Mouse (Mus musculus) forebrain, postnatal 0 days (tissue): ENCODE measurements around the gene Sox13. TPM values are rescaled to one million over a fixed set of nuclear protein-coding genes. Genes with fewer than 3 reads are reported as not detected.

Experiments
- ATAC-seq: fragments of 200-750 bp; cut with Nextera tagmentation; 2 replicates; pipeline ENCODE4 v1.8.0; 2017; ENCODE audit warnings: mild to moderate bottlenecking, moderate library complexity
- DNase-seq: peaks from one replicate; pipeline ENCODE4 v3.0.0-alpha.2; 2015
- H3K27ac ChIP-seq: fragments of 300-500 bp; sonication (generic); 2 replicates; pipeline ENCODE4 v1.5.1; 2014; ENCODE audit warnings: low read depth, mild to moderate bottlenecking, antibody characterized with exemption, low read length, moderate library complexity, mixed read lengths
- H3K27me3 ChIP-seq: fragments of 300-500 bp; sonication (generic); 2 replicates; pipeline ENCODE4 v1.6.1; 2014; ENCODE audit warnings: mild to moderate bottlenecking, low read length, mixed read lengths; ENCODE audit not compliant: insufficient read depth
- H3K36me3 ChIP-seq: fragments of 300-500 bp; sonication (generic); 2 replicates; pipeline ENCODE4 v1.6.1; 2014; ENCODE audit warnings: mild to moderate bottlenecking, moderate library complexity; ENCODE audit not compliant: insufficient read depth
- H3K4me1 ChIP-seq: fragments of 300-500 bp; sonication (generic); 2 replicates; pipeline ENCODE4 v1.6.1; 2014; ENCODE audit warnings: antibody characterized with exemption; ENCODE audit not compliant: insufficient read depth
- H3K4me2 ChIP-seq: fragments of 300-500 bp; sonication (generic); 2 replicates; pipeline ENCODE4 v1.6.1; 2014; ENCODE audit warnings: low read depth, mild to moderate bottlenecking, moderate library complexity
- H3K4me3 ChIP-seq: fragments of 300-500 bp; sonication (generic); 2 replicates; pipeline ENCODE4 v1.5.1; 2014; ENCODE audit warnings: low read depth, low read length, mixed read lengths
- H3K9ac ChIP-seq: fragments of 300-500 bp; sonication (generic); 2 replicates; pipeline ENCODE4 v1.6.1; 2014; ENCODE audit warnings: mild to moderate bottlenecking
- H3K9me3 ChIP-seq: fragments of 300-500 bp; sonication (generic); 2 replicates; pipeline ENCODE4 v1.6.1; 2016; ENCODE audit warnings: low read length
- CTCF ChIP-seq: sonication (generic); IDR thresholded peaks from 2 replicates; pipeline ENCODE4 v1.5.1; 2016; ENCODE audit warnings: antibody characterized with exemption, control low read depth, low read depth
- WGBS: fragments of 180-500 bp; shearing (Covaris S2); extraction: QIAGEN DNeasy Blood & Tissue Kit; methylation state at CpG from one replicate; pipeline ENCODE4 v1.1.7; 2014; 5-methylcytosine and 5-hydroxymethylcytosine counted together
- polyA plus RNA-seq: library from polyadenylated mRNA; unstranded; fragments of >200 nt; fragmentation: Nextera tagmentation; extraction: Ambion mirVana; gene quantifications from 2 replicates; pipeline ENCODE4 v1.2.1, GENCODE M21; 2015
- total RNA-seq: library from RNA; depleted of rRNA; stranded (reverse); fragments of >200 nt; gene quantifications from 2 replicates; pipeline ENCODE4 v1.2.3, GENCODE M21; 2014

The Sox13 gene
- total and polyA plus RNA-seq, 2 experiments from 2014 or later = 3.0 to 9.7 TPM

GRCm38 (mm10) chr1:133463138-133463537, 39.0 kb upstream of the Sox13 start:
- no peak for DNase-seq
- Histone ChIP-seq H3K27ac (no peak overlapping the region), H3K4me3 (no peak overlapping the region), H3K4me2 (no peak overlapping the region), H3K27me3 (no peaks in the 10 kb centered on the region), H3K9me3 (no peaks in the 10 kb centered on the region), H3K9ac (no peak overlapping the region), H3K36me3 (no peaks in the 10 kb centered on the region), H3K4me1 (no peaks in the 10 kb centered on the region)
- TF ChIP-seq CTCF = no peak
- no peak for ATAC-seq
- WGBS = 86% methylated on average over 5 of the region's 5 CpGs

GRCm38 (mm10) chr1:133460996-133461395, 36.8 kb upstream of the Sox13 start:
- H3K27ac ChIP-seq = no peak overlapping the region
- H3K4me3 ChIP-seq = no peak overlapping the region
- no peaks in the 10 kb centered on the region for H3K36me3 ChIP-seq
- H3K27me3 ChIP-seq = no peaks in the 10 kb centered on the region
- no peak for TF ChIP-seq CTCF
- no peak overlapping the region for H3K4me2 ChIP-seq
- ATAC-seq (no peak), DNase-seq (no peak)
- H3K4me1 ChIP-seq = no peaks in the 10 kb centered on the region
- no peaks in the 10 kb centered on the region for H3K9me3 ChIP-seq
- no peak overlapping the region for H3K9ac ChIP-seq

GRCm38 (mm10) chr1:133456097-133456496, 31.9 kb upstream of the Sox13 start:
- WGBS = 63% methylated on average over 2 of the region's 2 CpGs
- H3K9ac ChIP-seq = no peak overlapping the region

GRCm38 (mm10) chr1:133452564-133453165, 28.5 kb upstream of the Sox13 start:
- Histone ChIP-seq H3K4me1 (no peaks in the 10 kb centered on the region), H3K27me3 (no peaks in the 10 kb centered on the region), H3K36me3 (no peaks in the 10 kb centered on the region), H3K4me2 (no peak overlapping the region), H3K27ac (no peak overlapping the region), H3K9ac (no peak overlapping the region), H3K4me3 (no peak overlapping the region), H3K9me3 (no peaks in the 10 kb centered on the region)
- WGBS = 55% methylated on average over 10 of the region's 10 CpGs
- DNase-seq (no peak), ATAC-seq (no peak)
- no peak for TF ChIP-seq CTCF

More at GRCm38 (mm10) chr1:133456097-133456496, 31.9 kb upstream of the Sox13 start:
- Histone ChIP-seq H3K27ac (no peak overlapping the region), H3K9me3 (no peaks in the 10 kb centered on the region), H3K4me3 (no peak overlapping the region), H3K4me2 (no peak overlapping the region), H3K36me3 (no peaks in the 10 kb centered on the region), H3K27me3 (no peaks in the 10 kb centered on the region), H3K4me1 (no peaks in the 10 kb centered on the region)
- TF ChIP-seq CTCF = no peak
- no peak for ATAC-seq
- DNase-seq = no peak

GRCm38 (mm10) chr1:133451869-133452563, 27.8 kb upstream of the Sox13 start:
- Histone ChIP-seq H3K4me2 (no peak overlapping the region), H3K27me3 (no peaks in the 10 kb centered on the region), H3K27ac (no peak overlapping the region), H3K9ac (no peak overlapping the region), H3K36me3 (no peaks in the 10 kb centered on the region), H3K9me3 (no peaks in the 10 kb centered on the region), H3K4me1 (no peaks in the 10 kb centered on the region), H3K4me3 (no peak overlapping the region)
- DNase-seq (no peak), ATAC-seq (no peak)
- WGBS = 64% methylated on average over 13 of the region's 13 CpGs
- no peak for TF ChIP-seq CTCF

GRCm38 (mm10) chr1:133451025-133451424, 26.8 kb upstream of the Sox13 start:
- H3K9ac ChIP-seq = no peak overlapping the region
- no peaks in the 10 kb centered on the region for H3K9me3 ChIP-seq
- DNase-seq (no peak), ATAC-seq (no peak)
- H3K27ac ChIP-seq = no peak overlapping the region
- 70% methylated on average over 11 of the region's 11 CpGs for WGBS
- no peak for TF ChIP-seq CTCF
- H3K4me3 ChIP-seq = no peak overlapping the region
- no peaks in the 10 kb centered on the region for H3K36me3 ChIP-seq
- H3K4me1 ChIP-seq = no peaks in the 10 kb centered on the region
- no peaks in the 10 kb centered on the region for H3K27me3 ChIP-seq
- H3K4me2 ChIP-seq = no peak overlapping the region

- no peak overlapping the region for H3K9ac ChIP-seq
- H3K4me3 ChIP-seq = no peak overlapping the region
- TF ChIP-seq CTCF = no peak
- H3K4me1 ChIP-seq = no peaks in the 10 kb centered on the region
- no peaks in the 10 kb centered on the region for H3K36me3 ChIP-seq
- ATAC-seq (no peak), DNase-seq (no peak)
- no peak overlapping the region for H3K27ac ChIP-seq
- WGBS = 25% methylated on average over 14 of the region's 14 CpGs
- no peaks in the 10 kb centered on the region for H3K9me3 ChIP-seq
- H3K27me3 ChIP-seq = no peaks in the 10 kb centered on the region
- no peak overlapping the region for H3K4me2 ChIP-seq
Observed at GRCm38 (mm10) chr1:133448351-133448931, 24.3 kb upstream of the Sox13 start.
